Mouse (Mus musculus) hindbrain, embryonic 11.5 days (tissue): ENCODE measurements around the gene Tuba8. TPM values are rescaled to one million over a fixed set of nuclear protein-coding genes. Genes with fewer than 3 reads are reported as not detected.
A peak's percentile ranks its signal among the peaks of the same experiment; 100 is the strongest.

ENCODE experiments used
- ATAC-seq: fragments of 200-750 bp; cut with Nextera tagmentation; 2 replicates; pipeline ENCODE4 v1.8.0; 2017; ENCODE audit warnings: mild to moderate bottlenecking, moderate TSS enrichment, moderate library complexity; ENCODE audit not compliant: low FRiP score
- DNase-seq: peaks from one replicate; pipeline ENCODE4 v3.0.0-alpha.2; 2015; ENCODE audit warnings: low spot score
- H3K27ac ChIP-seq: fragments of 300-500 bp; sonication (generic); 2 replicates; pipeline ENCODE4 v1.5.1; 2014; ENCODE audit warnings: mild to moderate bottlenecking, low read depth, low read length
- H3K27me3 ChIP-seq: fragments of 300-500 bp; sonication (generic); 2 replicates; pipeline ENCODE4 v1.6.1; 2014; ENCODE audit warnings: mild to moderate bottlenecking, low read length, moderate library complexity, mixed read lengths; ENCODE audit not compliant: control insufficient read depth, insufficient read depth
- H3K36me3 ChIP-seq: fragments of 300-500 bp; sonication (generic); 2 replicates; pipeline ENCODE4 v1.6.1; 2014; ENCODE audit warnings: mild to moderate bottlenecking, low read length, moderate library complexity, mixed read lengths; ENCODE audit not compliant: control insufficient read depth, insufficient read depth
- H3K4me1 ChIP-seq: fragments of 300-500 bp; sonication (generic); replicated peaks from 2 replicates; pipeline ENCODE4 v1.6.1; 2014; ENCODE audit warnings: low read length, mixed read lengths; ENCODE audit not compliant: control insufficient read depth, insufficient read depth
- H3K4me2 ChIP-seq: fragments of 300-500 bp; sonication (generic); replicated peaks from 2 replicates; pipeline ENCODE4 v1.6.1; 2014; ENCODE audit warnings: mild to moderate bottlenecking, low read depth, low read length
- H3K4me3 ChIP-seq: fragments of 300-500 bp; sonication (generic); 2 replicates; pipeline ENCODE4 v1.5.1; 2014; ENCODE audit warnings: low read depth, low read length
- H3K9ac ChIP-seq: fragments of 300-500 bp; sonication (generic); 2 replicates; pipeline ENCODE4 v1.6.1; 2014; ENCODE audit warnings: low read depth, low read length
- H3K9me3 ChIP-seq: fragments of 300-500 bp; sonication (generic); 2 replicates; pipeline ENCODE4 v1.6.1; 2016; ENCODE audit warnings: low read length; ENCODE audit not compliant: control insufficient read depth
- WGBS: fragments of 180-500 bp; shearing (Covaris S2); extraction: QIAGEN DNeasy Blood & Tissue Kit; methylation state at CpG from one replicate; pipeline ENCODE4 v1.1.7; 2014; 5-methylcytosine and 5-hydroxymethylcytosine counted together
- polyA plus RNA-seq: library from polyadenylated mRNA; unstranded; fragments of >200 nt; fragmentation: Nextera tagmentation; extraction: Ambion mirVana; gene quantifications from 2 replicates; pipeline ENCODE4 v1.2.1, GENCODE M21; 2014

Tuba8 gene
- polyA plus RNA-seq, 1 experiment from 2014 or later = 0.54 TPM

DNA sequence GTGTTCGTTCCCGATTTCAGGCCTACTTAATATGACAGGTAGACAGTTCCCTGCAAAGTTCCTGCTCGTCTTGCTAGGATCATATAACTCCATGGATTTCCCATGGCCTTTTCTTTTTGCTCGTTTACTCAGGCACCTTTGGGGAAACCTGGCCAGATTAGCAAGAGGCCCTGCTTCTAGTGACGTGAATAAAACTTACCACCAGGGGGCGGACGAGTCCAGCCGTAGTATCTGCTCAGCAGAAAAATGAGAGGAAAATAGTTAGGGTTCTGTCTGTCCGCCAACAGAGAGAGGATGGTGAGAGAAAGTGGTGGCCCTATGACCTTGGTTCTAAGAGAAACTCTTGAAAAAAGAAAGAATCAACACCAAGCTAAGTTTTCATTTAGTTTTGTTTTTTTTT, 50.1 kb downstream of the Tuba8 start:
- Histone ChIP-seq H3K27ac (no peak overlapping the region), H3K4me2 (no peak overlapping the region), H3K27me3 (no peaks in the 10 kb centered on the region), H3K36me3 (no peaks in the 10 kb centered on the region), H3K9ac (no peak overlapping the region), H3K4me1 (no peaks in the 10 kb centered on the region), H3K9me3 (no peaks in the 10 kb centered on the region), H3K4me3 (no peak overlapping the region)
- DNase-seq = peak; percentile 86
- 37% methylated on average over 9 of the region's 9 CpGs for WGBS
- peak; percentile 19; the same call in 1 of the 2 replicates for ATAC-seq

DNA sequence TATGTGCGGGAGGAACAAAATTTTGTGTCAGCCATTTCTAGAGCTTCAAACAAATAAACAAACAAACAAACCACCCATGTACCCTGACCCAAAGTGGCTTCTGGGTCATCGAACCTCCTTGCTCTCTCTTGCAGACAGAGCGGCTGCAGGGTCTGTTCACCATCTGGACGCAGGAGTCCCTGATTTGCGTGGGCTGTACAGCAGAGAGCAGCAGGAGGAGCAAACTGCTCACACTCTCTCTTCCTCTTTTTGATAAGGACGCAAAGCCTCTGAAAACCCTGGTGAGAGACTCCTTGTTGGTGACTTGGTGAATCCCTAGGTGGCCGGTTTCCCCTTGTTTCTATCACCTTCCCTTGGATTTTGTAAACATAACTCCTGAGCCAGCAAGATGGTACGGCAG, 50.7 kb downstream of the Tuba8 start:
- Histone ChIP-seq H3K27me3 (no peaks in the 10 kb centered on the region), H3K36me3 (no peaks in the 10 kb centered on the region), H3K4me2 (no peak overlapping the region), H3K4me1 (no peaks in the 10 kb centered on the region), H3K4me3 (no peak overlapping the region), H3K9ac (no peak overlapping the region), H3K27ac (no peak overlapping the region), H3K9me3 (no peaks in the 10 kb centered on the region)
- ATAC-seq (no peak), DNase-seq (no peak)
- WGBS = 77% methylated on average over 8 of the region's 8 CpGs

DNA sequence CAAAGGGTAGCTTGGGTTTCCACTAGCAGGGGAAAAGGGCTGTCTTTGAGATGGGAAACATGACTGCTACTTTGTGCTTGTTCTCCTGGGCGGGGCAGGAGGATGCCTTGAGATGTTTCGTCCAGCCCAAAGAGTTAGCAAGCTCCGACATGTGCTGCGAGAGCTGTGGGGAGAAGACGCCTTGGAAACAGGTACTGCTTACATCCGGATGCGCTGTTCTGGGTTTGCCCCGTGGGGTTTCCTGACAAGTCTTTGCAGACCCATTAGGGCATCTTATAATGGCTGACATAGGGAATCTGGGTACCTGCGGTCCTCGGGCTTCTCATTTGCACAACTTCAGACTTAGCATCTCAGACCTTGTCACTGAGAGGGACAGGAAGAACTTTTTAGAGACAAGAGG, 51.5 kb downstream of the Tuba8 start:
- H3K4me2 ChIP-seq = no peak overlapping the region
- 93% methylated on average over 10 of the region's 10 CpGs for WGBS

DNA sequence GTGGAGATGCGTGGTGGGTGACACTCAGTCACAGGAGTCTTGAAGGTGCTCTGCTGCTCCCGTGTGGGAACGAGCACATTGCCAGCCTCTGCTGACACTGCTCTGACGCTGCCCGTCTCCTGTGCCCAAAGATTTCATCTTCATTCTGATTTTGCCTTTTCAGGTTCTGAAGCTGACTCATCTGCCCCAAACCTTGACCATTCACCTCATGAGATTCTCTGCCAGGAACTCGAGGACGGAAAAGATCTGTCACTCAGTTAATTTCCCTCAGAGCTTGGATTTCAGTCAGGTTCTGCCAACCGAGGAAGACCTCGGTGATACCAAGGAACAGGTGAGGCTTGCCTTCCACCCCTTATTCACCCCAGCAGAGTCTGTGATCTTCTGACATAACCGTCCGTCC, 52.0 kb downstream of the Tuba8 start:
- no peaks in the 10 kb centered on the region for H3K27me3 ChIP-seq
- H3K4me2 ChIP-seq = no peak overlapping the region
- 92% methylated on average over 11 of the region's 11 CpGs for WGBS
- ATAC-seq (no peak), DNase-seq (no peak)
- no peak overlapping the region for H3K9ac ChIP-seq
- H3K36me3 ChIP-seq = no peaks in the 10 kb centered on the region
- H3K4me1 ChIP-seq = no peaks in the 10 kb centered on the region
- H3K4me3 ChIP-seq = no peak overlapping the region
- H3K27ac ChIP-seq = no peak overlapping the region
- no peaks in the 10 kb centered on the region for H3K9me3 ChIP-seq

More for the DNA sequence above, 51.5 kb downstream of the Tuba8 start:
- Histone ChIP-seq H3K4me1 (no peaks in the 10 kb centered on the region), H3K9ac (no peak overlapping the region), H3K36me3 (no peaks in the 10 kb centered on the region), H3K9me3 (no peaks in the 10 kb centered on the region), H3K27me3 (no peaks in the 10 kb centered on the region), H3K4me3 (no peak overlapping the region), H3K27ac (no peak overlapping the region)
- ATAC-seq = no peak
- DNase-seq = no peak

DNA sequence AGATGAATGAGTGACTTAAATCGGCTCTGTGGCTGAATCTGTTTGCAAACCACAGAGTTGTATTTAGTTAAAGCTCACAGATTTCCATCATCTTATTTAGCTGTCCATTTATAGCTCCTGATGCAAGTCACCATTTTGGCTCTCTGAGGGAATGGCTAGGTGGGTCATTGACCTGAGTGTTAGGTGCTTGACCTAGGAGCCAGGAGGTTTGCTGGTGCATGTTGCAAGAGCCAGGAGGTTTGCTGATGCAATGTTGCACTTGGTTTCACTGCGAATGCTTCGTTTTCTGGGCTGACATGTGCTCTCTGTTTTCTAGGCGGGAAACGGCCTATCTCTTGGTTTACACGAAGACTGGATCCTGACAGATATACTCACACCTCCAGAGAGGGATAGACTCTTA, 59.7 kb downstream of the Tuba8 start:
- no peak overlapping the region for H3K27ac ChIP-seq
- no peaks in the 10 kb centered on the region for H3K4me1 ChIP-seq
- no peak overlapping the region for H3K4me3 ChIP-seq
- H3K36me3 ChIP-seq = no peaks in the 10 kb centered on the region
- no peaks in the 10 kb centered on the region for H3K9me3 ChIP-seq
- no peak overlapping the region for H3K4me2 ChIP-seq
- 90% methylated on average over 6 of the region's 6 CpGs for WGBS
- H3K9ac ChIP-seq = no peak overlapping the region
- no peak for DNase-seq
- H3K27me3 ChIP-seq = no peaks in the 10 kb centered on the region
- ATAC-seq = no peak

DNA sequence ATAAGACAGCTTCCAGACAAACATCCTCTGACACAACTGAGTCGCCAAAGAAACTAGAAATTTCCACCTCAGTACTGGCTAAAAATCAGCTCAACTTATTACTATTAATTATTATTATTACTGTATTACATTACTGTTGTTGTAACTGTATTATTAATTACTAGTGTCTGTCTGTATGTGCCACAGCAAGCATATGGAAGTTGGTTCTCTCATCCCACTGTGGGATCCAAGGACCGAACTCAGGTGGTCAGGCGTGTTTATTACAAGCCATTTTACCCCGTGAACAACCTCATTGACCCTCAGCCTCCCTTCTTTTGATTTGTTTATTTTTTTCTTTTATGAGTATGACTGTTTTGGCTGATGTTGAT, 61.2 kb downstream of the Tuba8 start:
- ATAC-seq = no peak; the same call in 1 of the 2 replicates
- no peak for DNase-seq
- 8% methylated on average over 4 of the region's 4 CpGs for WGBS
- Histone ChIP-seq H3K36me3 (no peaks in the 10 kb centered on the region), H3K4me1 (no peaks in the 10 kb centered on the region), H3K9ac (no peak overlapping the region), H3K27ac (no peak overlapping the region), H3K4me2 (no peak overlapping the region), H3K27me3 (no peaks in the 10 kb centered on the region), H3K9me3 (no peaks in the 10 kb centered on the region), H3K4me3 (no peak overlapping the region)

DNA sequence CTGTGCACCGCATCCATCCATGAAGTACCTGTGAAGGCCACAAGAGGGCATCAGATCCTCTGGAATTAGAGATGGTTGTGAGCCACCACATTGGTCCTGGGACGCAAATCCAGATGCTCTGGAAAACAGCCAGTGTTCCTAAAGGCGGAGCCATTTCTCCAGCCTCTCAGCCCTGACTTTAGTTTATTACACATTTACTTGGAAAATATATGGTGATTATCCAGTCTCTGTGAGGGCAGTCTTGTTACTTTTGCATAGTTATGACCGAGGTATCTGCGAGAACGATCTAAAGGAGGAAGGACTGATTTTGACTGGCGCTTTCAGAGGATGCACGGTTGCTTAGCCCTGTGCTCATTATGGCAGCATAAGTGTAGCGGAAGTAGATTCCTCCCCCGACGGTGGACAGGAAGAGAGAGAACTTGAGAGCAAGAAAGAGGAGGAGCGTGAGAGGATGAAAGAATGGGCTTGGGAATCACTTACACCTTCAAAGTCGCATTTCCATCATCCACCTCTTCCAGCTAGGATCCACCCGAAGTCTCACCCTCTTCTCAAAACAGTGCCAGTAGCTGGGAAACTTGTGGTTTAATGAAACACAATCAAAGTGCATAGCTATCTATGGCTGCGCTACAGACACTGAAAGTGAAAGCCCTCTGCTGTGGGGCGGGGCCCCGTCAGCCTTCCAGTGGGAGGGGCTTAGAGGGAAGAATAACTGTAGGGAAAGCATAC, 61.7 kb downstream of the Tuba8 start:
- Histone ChIP-seq H3K9ac (peak overlapping the region; percentile 33; the same call in 1 of the 2 replicates), H3K4me1 (no peaks in the 10 kb centered on the region), H3K36me3 (no peaks in the 10 kb centered on the region), H3K4me3 (peak overlapping the region; percentile 31), H3K9me3 (no peaks in the 10 kb centered on the region), H3K27me3 (no peaks in the 10 kb centered on the region), H3K4me2 (peak overlapping the region; percentile 58), H3K27ac (peak overlapping the region; percentile 65; the same call in 1 of the 2 replicates)
- WGBS = 17% methylated on average over 17 of the region's 17 CpGs
- ATAC-seq (peak; percentile 91), DNase-seq (peak; percentile 90)

DNA sequence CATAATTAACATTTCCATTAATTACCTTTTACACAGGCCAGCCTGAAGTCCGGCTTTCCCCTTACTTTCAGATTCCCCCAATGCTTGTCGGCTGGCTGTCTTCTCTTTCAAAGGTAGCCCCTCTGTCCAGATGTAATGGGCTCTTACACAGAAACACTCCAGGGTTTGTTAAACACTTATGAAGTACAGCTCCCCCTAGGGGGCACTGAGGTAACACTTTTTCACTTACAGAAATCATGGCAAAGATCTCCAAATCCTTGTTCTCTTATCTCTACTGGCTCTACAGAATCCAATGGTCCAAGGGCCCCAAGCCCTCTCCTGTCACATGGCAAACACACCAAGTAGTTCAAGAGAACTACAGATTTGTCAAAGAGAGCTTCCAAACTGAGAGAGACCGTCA, 63.9 kb downstream of the Tuba8 start:
- Histone ChIP-seq H3K4me2 (no peak overlapping the region), H3K27ac (no peak overlapping the region), H3K4me1 (no peaks in the 10 kb centered on the region), H3K4me3 (no peak overlapping the region), H3K9ac (no peak overlapping the region), H3K36me3 (no peaks in the 10 kb centered on the region), H3K9me3 (no peaks in the 10 kb centered on the region), H3K27me3 (no peaks in the 10 kb centered on the region)
- WGBS = 82% methylated on average over 3 of the region's 3 CpGs
- ATAC-seq = no peak
- peak; percentile 61 for DNase-seq
